Mouse (Mus musculus) left cerebral cortex, postnatal 36 days (tissue): ENCODE measurements around the gene Slc11a2. TPM values are rescaled to one million over a fixed set of nuclear protein-coding genes. Genes with fewer than 3 reads are reported as not detected.
A peak's percentile ranks its signal among the peaks of the same experiment; 100 is the strongest.

Experiments used
- DNase-seq, 2 experiments: peaks; one replicate each; pipeline ENCODE4 v3.0.0; 2021 to 2022; ENCODE audit warnings: low spot score in 2 of 2, mixed read lengths in 1 of 2
- intact Hi-C: fragments of 180-260 bp; cut with DNase I; formaldehyde crosslinking; loops from one replicate; pipeline ENCODE4 v1.15.1; 2025
- total RNA-seq, 2 experiments: library from RNA; stranded (reverse); gene quantifications; 2 replicates each; pipeline ENCODE4 v1.2.3; 2021

The Slc11a2 gene
- 10 to 100 TPM; 57.9 to 60.6 TPM for total RNA-seq

DNA sequence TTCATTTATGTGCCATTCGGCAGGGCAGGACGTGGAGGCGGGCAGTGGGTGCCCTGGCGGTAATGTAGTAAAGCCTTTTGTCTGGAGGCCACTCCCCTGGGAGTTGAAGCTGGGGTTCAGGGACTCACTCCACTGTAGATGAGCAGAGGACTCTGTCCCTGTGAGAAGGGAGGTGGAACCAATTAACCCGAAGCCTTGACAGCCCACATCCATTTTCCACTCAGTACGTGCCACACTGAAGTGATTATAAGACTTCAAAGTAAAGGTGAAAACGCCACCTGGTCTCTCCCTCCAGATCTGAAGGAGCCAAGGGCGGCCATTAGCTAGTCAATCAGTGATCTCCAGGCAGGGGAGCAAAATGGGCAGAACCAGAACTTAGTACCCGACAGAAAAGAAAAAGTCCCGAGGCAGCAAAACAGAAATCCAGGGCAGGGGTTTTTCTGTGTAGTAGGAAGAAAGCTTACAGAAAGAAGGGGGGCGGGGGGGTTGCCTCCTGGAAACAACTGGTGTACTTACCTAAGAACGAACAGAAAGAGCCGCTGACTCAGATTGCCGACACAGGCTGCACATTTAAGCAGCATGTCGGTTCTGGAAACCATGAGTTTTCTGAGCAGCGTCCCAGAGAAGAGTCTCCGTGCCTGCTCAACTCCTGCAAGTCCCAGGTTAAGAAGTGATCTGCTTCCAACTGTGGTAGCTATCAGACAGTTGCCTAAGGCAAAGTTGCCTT, at the start of gene Slc11a2:
Slc11a2 (minus strand) TSS at position 677 of the 727 bp plus-strand sequence.
- intact Hi-C loops: no loop called here
- no peak for DNase-seq

DNA sequence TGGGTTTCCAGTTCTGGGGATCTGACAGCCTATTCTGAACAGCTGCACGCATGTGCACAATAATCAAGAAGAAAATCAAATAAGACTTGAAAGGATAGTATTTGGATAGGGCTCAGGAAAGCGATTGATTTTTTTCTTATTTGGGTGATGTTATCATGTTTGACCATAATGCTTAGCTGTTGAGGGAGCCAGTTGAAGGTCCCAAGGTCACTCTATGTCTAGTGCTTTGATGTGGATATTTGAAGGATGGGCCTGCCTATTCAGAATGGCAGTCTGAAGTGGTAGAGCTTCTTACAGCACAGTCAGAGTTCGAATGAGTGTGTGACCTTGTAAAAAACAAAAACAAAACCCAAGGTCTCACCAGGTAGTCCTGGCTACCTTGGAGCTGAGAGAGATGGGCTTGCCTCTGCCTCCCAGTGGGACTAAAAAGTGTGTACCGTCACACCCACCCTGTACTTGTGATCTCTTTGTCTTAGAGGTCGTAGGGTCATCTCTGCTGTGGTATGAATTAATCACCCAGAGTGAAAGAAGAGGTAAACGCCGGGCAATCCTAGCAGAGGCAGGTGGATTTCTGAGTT, 49.1 kb upstream of the Slc11a2 start:
- DNase-seq: no peak
- intact Hi-C loops: no loop called here

DNA sequence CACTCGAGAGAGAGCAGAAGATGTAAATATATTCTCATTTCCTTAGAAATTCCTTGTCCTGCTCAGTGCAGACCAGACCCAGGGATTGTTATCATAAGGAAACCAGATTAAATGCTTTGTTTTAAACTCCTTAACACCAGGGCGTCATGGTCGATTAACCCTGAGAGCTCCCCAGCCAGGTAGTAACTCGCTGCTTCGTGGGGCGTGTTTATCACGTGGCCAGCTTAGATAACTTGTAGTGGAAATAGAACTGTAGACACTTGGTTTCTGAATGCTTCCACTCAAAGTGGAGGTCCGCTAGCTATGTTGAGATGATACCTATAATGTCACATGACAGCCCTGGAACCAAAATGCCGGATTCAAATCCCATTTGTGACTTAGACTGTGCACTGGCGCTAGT, 45.2 kb upstream of the Slc11a2 start:
- DNase-seq: no peak
- intact Hi-C loops: no loop called here

DNA sequence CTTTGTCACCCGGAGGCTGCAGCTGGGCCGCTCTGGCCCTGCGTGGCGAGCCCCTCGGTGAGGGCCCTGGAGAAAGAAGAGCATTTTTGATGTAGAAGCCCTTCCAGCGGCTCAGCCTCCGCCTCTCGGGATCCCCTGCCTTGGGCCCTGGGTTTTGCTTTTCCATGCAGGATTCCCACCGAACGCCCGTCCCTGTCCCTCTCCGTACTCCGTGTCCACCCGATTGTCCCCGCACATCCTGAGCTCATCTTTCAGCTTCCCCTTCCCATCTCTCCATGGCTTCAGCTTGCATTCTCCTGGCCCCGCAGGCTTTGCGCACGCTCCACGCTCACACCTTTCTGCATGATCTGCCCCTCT, 44.3 kb upstream of the Slc11a2 start:
- no peak for DNase-seq
- intact Hi-C loops: loop anchor here (5.0 to 10.0 kb wide), 3 partner anchors 213 to 447 kb away; no protein-coding TSS in a partner anchor

DNA sequence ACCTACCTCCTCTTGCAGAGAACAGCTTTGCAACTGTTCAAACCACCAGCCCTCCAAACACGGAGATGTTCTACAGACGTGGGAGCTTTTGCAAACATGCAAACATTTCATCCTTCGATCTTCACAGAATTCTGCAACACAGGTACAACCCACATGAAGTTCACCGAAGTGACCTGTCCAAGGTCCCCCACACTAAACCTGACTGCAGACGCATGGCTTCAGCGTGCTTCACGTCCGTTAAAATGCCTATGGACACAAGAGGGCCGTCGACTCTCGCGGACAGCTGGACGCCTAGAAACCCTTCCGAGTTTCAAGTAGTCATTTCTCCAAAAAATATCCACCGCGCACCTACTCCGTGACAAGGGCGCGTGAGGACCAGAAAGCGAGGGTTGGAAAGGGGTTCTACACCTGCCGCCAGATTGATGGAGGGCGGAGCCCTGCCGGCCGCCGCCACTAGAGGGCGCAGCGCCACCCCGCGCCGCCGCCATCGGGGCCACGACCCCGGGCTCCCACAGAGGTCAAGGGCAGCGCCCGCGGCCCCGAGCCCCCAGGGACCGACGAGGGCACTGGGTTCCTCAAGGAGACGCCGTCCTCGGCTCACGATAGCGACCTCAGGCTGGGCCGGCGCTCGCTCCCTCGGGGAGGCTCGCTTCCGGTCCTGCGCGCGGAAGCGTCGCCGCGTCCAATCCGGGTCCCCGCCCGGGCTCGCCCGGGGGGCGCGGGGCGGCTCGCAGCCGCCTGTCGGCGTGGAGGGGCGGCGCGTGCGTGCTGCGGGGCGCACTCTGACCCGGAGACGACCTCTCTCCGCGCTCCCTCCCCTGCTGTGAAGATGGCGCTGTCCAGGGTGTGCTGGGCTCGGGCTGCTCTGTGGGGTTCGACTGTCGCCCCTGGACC, 43.7 kb upstream of the Slc11a2 start, which contains the start of gene Letmd1:
Letmd1 (plus strand) TSS at position 729 of the 894 bp plus-strand sequence.
- peak; percentile 89 to 93 for DNase-seq
- intact Hi-C loops: loop anchor here (5.0 to 10.0 kb wide), 3 partner anchors 214 to 446 kb away; no protein-coding TSS in a partner anchor

DNA sequence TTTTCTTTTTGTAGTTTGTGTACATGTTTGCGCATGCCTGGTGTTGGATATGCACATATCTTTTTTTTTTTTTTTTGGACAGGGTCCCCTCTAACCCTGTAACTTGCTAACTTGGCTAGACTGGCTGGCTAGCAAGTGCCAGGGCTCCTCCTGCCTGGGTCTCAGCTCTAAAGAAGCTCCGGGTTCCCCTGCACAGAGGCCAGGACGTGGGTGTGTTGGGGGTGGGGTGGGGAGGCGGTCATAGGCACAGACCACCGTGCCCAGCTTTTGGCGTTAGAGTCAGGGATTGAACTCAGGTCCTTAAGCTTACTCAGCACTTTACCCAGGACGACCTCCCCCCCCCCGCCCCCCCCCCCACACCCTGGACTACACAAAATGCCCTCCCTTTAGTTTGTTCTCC, 42.9 kb upstream of the Slc11a2 start:
- DNase-seq: no peak
- intact Hi-C loops: loop anchor here (5.0 to 10.0 kb wide), 3 partner anchors 215 to 445 kb away; no protein-coding TSS in a partner anchor

DNA sequence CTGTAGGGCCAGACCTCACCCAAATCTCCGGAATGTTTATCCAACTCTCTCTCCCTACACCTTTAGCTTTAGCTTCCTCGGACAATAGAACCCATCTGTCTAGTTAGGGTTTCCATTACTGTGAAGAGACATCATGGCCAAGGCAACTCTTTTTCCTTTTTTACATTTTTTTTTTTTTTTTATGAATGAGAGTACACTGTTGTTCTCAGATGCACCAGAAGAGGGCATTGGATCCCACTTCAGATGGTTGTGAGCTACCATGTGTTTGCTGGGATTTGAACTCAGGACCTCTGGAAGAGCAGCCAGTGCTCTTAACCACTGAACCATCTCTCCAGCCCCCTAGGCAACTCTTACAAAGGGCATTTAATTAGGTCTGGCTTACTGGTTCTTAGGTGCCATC, 40.6 kb upstream of the Slc11a2 start:
- DNase-seq: no peak
- intact Hi-C loops: loop anchor here (5.0 to 10.0 kb wide), 3 partner anchors 217 to 443 kb away; no protein-coding TSS in a partner anchor

DNA sequence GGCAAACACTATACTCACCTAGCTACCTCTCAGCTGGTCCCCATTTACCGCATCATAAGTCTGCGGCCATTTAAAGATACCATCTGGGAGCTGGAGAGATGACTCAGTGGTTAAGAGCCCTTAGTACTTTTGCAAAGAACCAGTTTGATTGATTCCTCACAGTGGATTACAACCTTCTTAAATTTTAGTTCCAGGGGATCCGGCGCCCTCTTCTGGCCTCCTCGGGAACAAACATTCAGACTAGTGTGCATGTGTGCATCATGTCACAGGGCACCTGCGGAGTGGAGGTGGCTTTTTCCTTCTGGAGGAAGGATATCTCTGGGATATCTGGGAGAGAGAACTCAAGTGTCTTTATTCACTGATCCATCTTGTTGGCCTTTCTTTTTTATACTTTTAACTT, 38.8 kb upstream of the Slc11a2 start:
- intact Hi-C loops: loop anchor here (10.0 kb wide), 1 partner anchor 229 kb away; no protein-coding TSS in a partner anchor
- peak; percentile 50 to 67 for DNase-seq

DNA sequence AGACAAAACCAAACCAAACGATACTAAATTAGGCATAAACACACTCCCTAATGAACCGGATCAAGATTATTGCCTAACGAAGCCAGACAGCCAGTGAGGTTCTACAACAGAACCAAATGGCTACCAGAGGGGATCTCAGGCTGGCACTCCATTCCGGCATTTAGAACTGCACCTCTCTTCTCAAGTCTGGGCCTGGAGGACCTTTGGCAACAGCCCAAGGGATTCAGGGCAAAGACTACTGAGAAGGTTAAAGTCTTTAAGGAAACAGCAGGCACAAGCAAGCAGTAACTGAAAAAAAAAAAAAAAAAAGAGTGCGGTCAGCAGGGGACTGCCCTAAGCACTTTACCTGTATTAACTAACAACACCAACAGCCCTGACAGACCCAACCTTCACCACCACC, 37.2 kb upstream of the Slc11a2 start:
- intact Hi-C loops: loop anchor here (10.0 kb wide), 1 partner anchor 227 kb away; no protein-coding TSS in a partner anchor
- no peak for DNase-seq

DNA sequence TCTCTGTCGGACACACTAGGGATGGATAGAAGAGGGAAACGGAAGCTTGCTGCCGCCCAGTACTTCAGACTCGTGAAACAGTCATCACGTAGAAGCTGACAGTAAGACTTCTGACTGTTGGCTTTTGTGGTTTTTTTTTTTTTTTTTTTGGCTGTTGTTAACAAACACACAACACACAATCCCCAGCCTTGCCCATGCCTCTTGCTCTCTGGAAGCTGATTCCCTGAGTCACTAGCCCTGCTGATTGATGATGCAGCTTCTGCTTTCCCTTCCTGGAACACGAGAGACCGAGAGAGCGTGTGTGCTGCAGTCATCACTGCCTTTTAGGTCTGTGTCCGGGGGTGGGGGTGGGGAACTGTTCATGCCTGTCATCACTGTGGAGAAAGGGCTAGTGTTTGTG, 36.8 kb upstream of the Slc11a2 start:
- intact Hi-C loops: loop anchor here (10.0 kb wide), 1 partner anchor 227 kb away; no protein-coding TSS in a partner anchor
- no peak for DNase-seq

DNA sequence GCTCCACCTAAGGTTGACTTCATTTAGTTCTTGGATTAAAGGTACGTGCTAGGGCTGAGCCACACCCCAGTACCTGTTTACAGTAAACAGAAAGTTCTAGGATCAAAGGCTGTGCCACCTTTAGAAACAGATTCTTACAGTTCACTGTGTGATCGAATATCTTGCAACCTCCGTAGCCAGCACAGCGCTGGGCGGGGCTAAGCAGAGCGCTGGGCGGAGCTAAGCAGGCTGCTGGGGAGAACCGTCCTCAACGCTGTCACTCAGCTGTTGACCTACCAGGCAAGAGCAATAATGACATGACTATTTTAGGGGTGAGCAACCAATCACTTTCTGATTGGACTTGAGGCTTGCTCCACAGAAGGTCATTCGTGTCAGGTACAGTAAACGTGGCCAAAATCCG, 36.1 kb upstream of the Slc11a2 start:
- no peak for DNase-seq
- intact Hi-C loops: loop anchor here (10.0 kb wide), 1 partner anchor 226 kb away; no protein-coding TSS in a partner anchor

DNA sequence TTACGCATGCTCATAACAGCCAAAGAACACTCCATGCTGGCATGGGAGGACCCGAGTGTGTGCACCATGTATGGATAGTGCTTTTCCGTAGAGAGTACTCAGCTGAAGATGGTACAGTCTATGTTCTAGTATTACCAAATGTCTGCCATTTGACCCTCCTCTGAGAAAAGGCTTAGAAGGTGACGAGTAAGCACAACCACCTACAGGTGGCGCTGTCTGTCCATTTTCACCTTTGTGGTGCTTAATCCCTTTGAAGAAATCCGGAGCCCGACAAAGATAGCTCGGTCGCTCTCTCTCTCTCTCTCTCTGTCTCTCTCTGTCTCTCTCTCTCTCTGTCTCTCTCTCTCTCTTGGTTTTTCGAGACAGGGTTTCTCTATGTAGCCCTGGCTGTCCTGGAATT, 33.2 kb upstream of the Slc11a2 start:
- intact Hi-C loops: loop anchor here (5.0 to 10.0 kb wide), 2 partner anchors 73 to 196 kb away; no protein-coding TSS in a partner anchor

DNA sequence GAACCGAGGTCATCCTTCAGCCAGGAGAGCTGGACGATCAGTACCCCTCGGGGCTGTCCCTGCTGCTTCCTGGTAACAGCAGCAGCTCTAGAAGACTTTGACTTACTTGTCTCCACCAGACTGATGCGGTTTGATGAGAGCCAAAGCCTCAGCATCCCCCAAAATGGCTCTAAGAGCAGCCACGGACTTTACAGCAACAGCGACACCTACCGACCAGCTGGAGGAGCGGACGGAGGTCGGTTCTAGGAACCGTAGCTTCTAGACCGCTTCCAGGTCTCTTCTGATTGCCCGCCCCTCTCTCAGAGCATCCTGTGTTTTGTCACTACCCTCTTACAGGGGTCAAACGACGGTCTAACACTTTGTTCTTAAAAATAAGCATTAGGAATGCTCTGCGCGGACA, 32.5 kb upstream of the Slc11a2 start:
- intact Hi-C loops: loop anchor here (5.0 to 10.0 kb wide), 2 partner anchors 73 to 195 kb away; no protein-coding TSS in a partner anchor

More for the DNA sequence above, 33.2 kb upstream of the Slc11a2 start:
- no peak for DNase-seq

DNA sequence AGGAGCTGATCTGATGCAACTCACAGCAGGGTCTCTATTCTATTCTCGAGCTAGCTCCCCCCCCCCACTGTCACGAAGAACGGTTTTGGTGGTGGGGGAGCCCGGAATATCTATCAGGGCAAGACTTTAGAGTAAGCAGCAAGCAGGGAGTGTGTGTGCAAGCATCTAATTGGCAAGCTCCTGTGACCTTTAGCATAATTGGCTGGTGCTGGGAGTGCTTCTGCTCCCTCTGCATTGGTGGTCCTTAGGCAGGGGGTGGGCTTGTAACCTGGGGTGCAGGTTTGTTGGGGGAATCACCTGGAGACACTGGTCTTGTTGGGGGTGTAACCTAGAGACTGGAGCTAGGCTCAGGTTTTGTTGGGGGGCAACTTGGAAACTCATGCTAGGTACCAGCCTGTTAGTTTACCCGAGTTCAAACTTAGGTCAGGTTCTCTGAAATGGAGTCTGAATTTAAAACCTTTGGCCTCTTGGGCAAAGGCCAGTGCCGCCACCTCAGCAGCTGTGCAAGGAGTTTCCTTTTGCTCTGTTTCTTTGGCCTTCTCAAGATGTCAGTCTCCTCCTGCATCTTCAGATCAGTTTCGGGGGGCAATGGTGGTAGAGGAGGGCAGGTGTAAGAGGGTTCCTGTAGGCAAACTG, 31.6 kb upstream of the Slc11a2 start:
- intact Hi-C loops: loop anchor here (5.0 to 10.0 kb wide), 2 partner anchors 72 to 194 kb away; no protein-coding TSS in a partner anchor
- no peak for DNase-seq

More for the DNA sequence above, 32.5 kb upstream of the Slc11a2 start:
- peak; percentile 56 to 65 for DNase-seq

DNA sequence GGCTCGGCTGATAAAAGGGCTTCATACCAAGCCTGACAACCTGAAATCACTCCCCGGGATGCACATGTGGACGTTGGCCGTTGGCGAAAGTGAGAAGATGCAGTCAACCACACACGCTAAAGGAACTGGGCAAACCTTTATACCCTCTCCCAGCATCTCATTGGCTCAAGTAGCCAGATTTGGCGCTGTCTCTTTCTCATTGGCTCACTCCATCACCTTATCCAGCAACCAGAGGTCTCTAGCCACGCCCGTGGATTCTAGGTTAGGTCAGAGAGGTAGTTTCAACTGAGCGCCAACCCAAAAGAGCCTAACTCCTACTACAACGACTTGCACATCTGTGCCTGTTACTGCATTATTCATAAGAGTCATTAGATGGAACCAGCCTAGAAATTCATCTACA, 27.6 kb upstream of the Slc11a2 start:
- no peak for DNase-seq
- intact Hi-C loops: loop anchor here (10.0 kb wide), 1 partner anchor 68 kb away; no protein-coding TSS in a partner anchor

DNA sequence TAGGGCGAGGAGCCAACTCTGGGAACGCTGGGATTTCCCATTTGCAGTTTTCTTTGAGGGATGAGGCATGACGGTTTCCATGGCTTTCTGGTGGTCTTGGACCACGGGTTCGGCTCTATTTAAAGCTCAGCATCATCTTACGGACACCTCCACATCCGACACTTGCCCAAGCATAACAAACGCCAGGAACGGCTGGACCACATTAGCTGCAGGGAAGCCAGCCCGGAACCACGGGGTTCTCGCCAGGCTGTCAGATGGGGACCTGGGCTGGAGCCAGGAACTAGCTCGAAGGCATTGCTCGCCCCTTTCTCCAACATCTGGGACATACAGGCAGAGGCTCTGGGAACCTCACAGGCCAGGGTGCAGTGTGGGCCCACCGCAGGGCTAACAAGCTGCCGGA, 26.4 kb upstream of the Slc11a2 start:
- DNase-seq: peak; percentile 35 to 40

DNA sequence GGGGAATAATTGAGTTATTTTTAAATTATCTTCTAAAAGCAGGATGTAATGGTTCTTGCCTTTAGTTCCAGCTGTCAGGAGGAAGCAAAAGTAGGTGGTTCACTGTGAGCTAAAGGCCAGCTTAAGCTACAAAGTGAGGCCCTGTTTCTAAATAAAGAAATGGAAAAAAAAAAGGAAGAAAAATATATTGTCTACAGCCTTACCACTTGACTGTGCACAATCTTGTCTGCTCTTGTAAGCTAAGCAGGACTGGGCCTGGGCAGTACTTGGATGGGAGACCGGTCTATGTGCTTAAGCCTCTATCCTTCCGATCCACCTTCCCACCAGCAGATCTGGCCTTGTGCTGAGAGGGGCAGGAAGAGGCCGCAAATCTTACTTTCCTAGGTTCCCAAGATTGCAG, 24.6 kb upstream of the Slc11a2 start:
- intact Hi-C loops: no loop called here
- DNase-seq: no peak

More for the DNA sequence above, 26.4 kb upstream of the Slc11a2 start:
- intact Hi-C loops: loop anchor here (10.0 kb wide), 1 partner anchor 66 kb away; no protein-coding TSS in a partner anchor

DNA sequence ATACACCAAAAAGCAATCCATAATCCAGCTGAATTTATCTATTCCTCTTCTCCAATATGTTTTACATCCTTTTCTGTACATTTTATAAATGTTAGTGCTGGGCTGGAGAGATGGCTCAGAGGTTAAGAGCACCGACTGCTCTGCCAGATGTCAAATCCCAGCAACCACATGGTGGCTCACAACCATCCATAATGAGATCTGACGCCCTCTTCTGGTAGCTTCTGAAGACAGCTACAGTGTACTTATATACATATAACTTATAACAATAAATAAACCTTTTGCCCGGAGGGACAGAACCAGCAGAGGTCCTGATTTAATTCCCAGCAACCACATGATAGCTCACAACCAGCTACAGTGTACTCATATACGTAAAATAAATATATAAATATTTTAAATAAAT, 23.7 kb upstream of the Slc11a2 start:
- DNase-seq: no peak
- intact Hi-C loops: no loop called here

DNA sequence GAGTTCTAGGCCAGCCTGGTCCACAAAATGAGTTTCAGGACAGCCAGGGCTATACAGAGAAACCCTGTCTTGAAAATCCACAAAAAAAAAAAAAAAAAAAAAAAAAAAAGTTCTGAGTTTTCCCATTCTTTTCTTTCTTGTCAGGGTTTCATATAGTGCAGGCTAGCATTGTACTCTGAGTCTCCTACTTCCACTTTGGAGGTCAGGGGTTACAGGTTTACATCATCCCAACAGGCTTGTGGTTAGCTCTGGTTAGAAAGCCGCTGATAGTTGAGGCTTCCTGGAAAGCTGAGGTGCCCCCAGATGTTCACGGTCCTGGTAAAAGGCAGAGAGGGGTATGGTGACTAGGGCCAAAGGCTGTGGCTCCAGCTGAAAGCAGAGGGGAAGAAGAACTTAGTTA, 22.0 kb upstream of the Slc11a2 start:
- intact Hi-C loops: no loop called here
- DNase-seq: no peak
